Mouse (Mus musculus) CD4-positive, CD25-positive, alpha-beta regulatory T cell (primary cell): ENCODE data around the gene Xpot. TPM values are rescaled to one million over a fixed set of nuclear protein-coding genes. Genes with fewer than 3 reads are reported as not detected.

Experiments used
- polyA plus RNA-seq: library from polyadenylated mRNA; unstranded; fragments of 100-300 nt; shearing (Covaris generic); gene quantifications from one replicate; pipeline ENCODE4 v1.2.1, GENCODE M21; 2017

Xpot gene
- 52.9 TPM for polyA plus RNA-seq

GRCm38 (mm10) chr10:121626186-121626882 is at the start of gene Xpot:
TSS of gene Xpot (minus strand) at chr10:121626332.

GRCm38 (mm10) chr10:121641272-121642053 is 15.3 kb upstream of the Xpot start, which contains the start of gene D930020B18Rik:
TSS of gene D930020B18Rik (plus strand) at chr10:121641588.

GRCm38 (mm10) chr10:121586675-121587370 is 39.3 kb downstream of the Xpot start, which contains the start of gene Tbk1:
TSS of gene Tbk1 (minus strand) at chr10:121586787.

Other genes starting within 250 kb of the Xpot start
- gene Rassf3, start 150.0 kb downstream of the Xpot start, polyA plus RNA-seq: 22.6 TPM
- 83.0 TPM for gene Tbk1, start 39.5 kb downstream of the Xpot start, polyA plus RNA-seq
- gene D930020B18Rik, start 15.3 kb upstream of the Xpot start, polyA plus RNA-seq: 0.26 TPM
- 3.5 TPM for gene BC048403, start 113.6 kb upstream of the Xpot start, polyA plus RNA-seq